Mouse (Mus musculus): Measurements from ENCODE around the gene Atp1a2. TPM values are rescaled to one million over a fixed set of nuclear protein-coding genes. Genes with fewer than 3 reads are reported as not detected.

Atp1a2 gene
- polyA plus RNA-seq, 1 experiment from 2014 or later, result 15.3 TPM

DNA sequence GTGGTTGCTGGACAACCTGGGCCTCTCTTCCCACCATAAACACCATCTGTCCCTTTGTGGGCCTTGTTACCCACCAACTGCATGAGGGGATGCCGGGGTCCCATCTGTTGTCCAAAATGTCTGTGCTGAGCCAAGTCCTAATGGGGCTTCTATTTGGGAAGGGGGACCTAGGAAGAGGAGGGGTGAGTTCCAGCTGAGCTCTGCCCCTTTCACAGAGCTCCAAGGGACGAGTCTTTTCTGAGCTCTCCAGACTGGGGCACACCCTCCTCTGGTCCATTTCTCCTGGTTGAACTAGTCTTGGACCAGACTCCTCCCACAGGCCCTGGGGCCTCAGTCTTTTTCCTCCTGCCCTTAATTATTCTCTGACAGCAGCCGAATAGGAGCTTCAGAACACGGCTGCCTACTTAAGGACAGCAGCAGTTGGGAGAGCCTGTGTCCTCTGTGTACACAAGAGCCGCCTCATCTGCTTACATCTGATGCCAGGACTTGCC is 22.1 kb upstream of the Atp1a2 start:
- TF ChIP-seq EP300 (IDR thresholded peaks at IDR 0.05) (no peak), CTCF (IDR thresholded peaks at IDR 0.05) (no peak)
- Histone ChIP-seq H3K27me3 (replicated peaks; ENCODE audit: insufficient read depth, low read length) (no peaks in the 10 kb centered on the region), H3K4me3 (ENCODE audit: low read depth, low read length) (no peak overlapping the region), H3K4me1 (ENCODE audit: insufficient read depth, low read depth, low read length) (no peaks in the 10 kb centered on the region), H3K36me3 (ENCODE audit: insufficient read depth, low read length) (no peaks in the 10 kb centered on the region), H3K27ac (ENCODE audit: low read length) (no peak overlapping the region), H3K9me3 (ENCODE audit: low read length) (no peaks in the 10 kb centered on the region), H3K9ac (replicated peaks; ENCODE audit: low read depth) (no peak overlapping the region), H3K4me2 (replicated peaks; ENCODE audit: low read depth, low read length) (no peak overlapping the region)
- no peak for DNase-seq (ENCODE audit: low spot score)
- 50% methylated on average over 5 of the region's 5 CpGs for WGBS
- no peak for ATAC-seq

- H3K4me1 ChIP-seq (ENCODE audit: insufficient read depth, low read depth, low read length), result no peaks in the 10 kb centered on the region
- no peak overlapping the region for H3K9ac ChIP-seq (replicated peaks; ENCODE audit: low read depth)
- no peak overlapping the region for H3K27ac ChIP-seq (ENCODE audit: low read length)
- H3K27me3 ChIP-seq (replicated peaks; ENCODE audit: insufficient read depth, low read length), result no peaks in the 10 kb centered on the region
- H3K4me3 ChIP-seq (ENCODE audit: low read depth, low read length), result no peak overlapping the region
- ATAC-seq (no peak), DNase-seq (ENCODE audit: low spot score) (no peak)
- 83% methylated on average over 7 of the region's 7 CpGs for WGBS
- no peak for TF ChIP-seq CTCF (IDR thresholded peaks at IDR 0.05)
- no peak for TF ChIP-seq EP300 (IDR thresholded peaks at IDR 0.05)
- no peaks in the 10 kb centered on the region for H3K36me3 ChIP-seq (ENCODE audit: insufficient read depth, low read length)
- H3K9me3 ChIP-seq (ENCODE audit: low read length), result no peaks in the 10 kb centered on the region
- no peak overlapping the region for H3K4me2 ChIP-seq (replicated peaks; ENCODE audit: low read depth, low read length)
Measured at GRCm38 (mm10) chr1:172319346-172319745, 21.5 kb upstream of the Atp1a2 start.

GRCm38 (mm10) chr1:172318424-172319035 is 20.7 kb upstream of the Atp1a2 start:
- 84% methylated on average over 19 of the region's 19 CpGs for WGBS

GRCm38 (mm10) chr1:172317946-172318345 is 20.1 kb upstream of the Atp1a2 start:
- Histone ChIP-seq H3K4me3 (ENCODE audit: low read depth, low read length) (no peak overlapping the region), H3K9ac (replicated peaks; ENCODE audit: low read depth) (no peak overlapping the region), H3K4me1 (ENCODE audit: insufficient read depth, low read depth, low read length) (0 out of 2 replicates have a peak, but pooled peaks cover under 1% of the 10 kb centered on the region), H3K27ac (ENCODE audit: low read length) (no peak overlapping the region), H3K4me2 (replicated peaks; ENCODE audit: low read depth, low read length) (no peak overlapping the region), H3K27me3 (replicated peaks; ENCODE audit: insufficient read depth, low read length) (no peaks in the 10 kb centered on the region), H3K36me3 (ENCODE audit: insufficient read depth, low read length) (no peaks in the 10 kb centered on the region), H3K9me3 (ENCODE audit: low read length) (no peaks in the 10 kb centered on the region)
- ATAC-seq, result no peak
- WGBS, result 82% methylated on average over 15 of the region's 15 CpGs
- no peak for TF ChIP-seq CTCF (IDR thresholded peaks at IDR 0.05)
- TF ChIP-seq EP300 (IDR thresholded peaks at IDR 0.05), result no peak
- no peak for DNase-seq (ENCODE audit: low spot score)

More at GRCm38 (mm10) chr1:172318424-172319035, 20.7 kb upstream of the Atp1a2 start:
- H3K4me2 ChIP-seq (replicated peaks; ENCODE audit: low read depth, low read length), result no peak overlapping the region
- H3K9ac ChIP-seq (replicated peaks; ENCODE audit: low read depth), result no peak overlapping the region
- DNase-seq (ENCODE audit: low spot score) (no peak), ATAC-seq (no peak)
- no peaks in the 10 kb centered on the region for H3K36me3 ChIP-seq (ENCODE audit: insufficient read depth, low read length)
- TF ChIP-seq EP300 (IDR thresholded peaks at IDR 0.05), result no peak
- no peak for TF ChIP-seq CTCF (IDR thresholded peaks at IDR 0.05)
- no peak overlapping the region for H3K4me3 ChIP-seq (ENCODE audit: low read depth, low read length)
- no peaks in the 10 kb centered on the region for H3K27me3 ChIP-seq (replicated peaks; ENCODE audit: insufficient read depth, low read length)
- no peak overlapping the region for H3K27ac ChIP-seq (ENCODE audit: low read length)
- no peaks in the 10 kb centered on the region for H3K9me3 ChIP-seq (ENCODE audit: low read length)
- H3K4me1 ChIP-seq (ENCODE audit: insufficient read depth, low read depth, low read length), result no peaks in the 10 kb centered on the region

GRCm38 (mm10) chr1:172317431-172317830 is 19.6 kb upstream of the Atp1a2 start:
- no peaks in the 10 kb centered on the region for H3K36me3 ChIP-seq (ENCODE audit: insufficient read depth, low read length)
- no peak overlapping the region for H3K9ac ChIP-seq (replicated peaks; ENCODE audit: low read depth)
- H3K27me3 ChIP-seq (replicated peaks; ENCODE audit: insufficient read depth, low read length), result no peaks in the 10 kb centered on the region
- WGBS, result 67% methylated on average over 18 of the region's 18 CpGs
- H3K9me3 ChIP-seq (ENCODE audit: low read length), result no peaks in the 10 kb centered on the region
- H3K4me2 ChIP-seq (replicated peaks; ENCODE audit: low read depth, low read length), result no peak overlapping the region
- no peak overlapping the region for H3K27ac ChIP-seq (ENCODE audit: low read length)
- ATAC-seq (no peak), DNase-seq (ENCODE audit: low spot score) (no peak)
- 0 out of 2 replicates have a peak, but pooled peaks cover 4% of the 10 kb centered on the region for H3K4me1 ChIP-seq (ENCODE audit: insufficient read depth, low read depth, low read length)
- TF ChIP-seq EP300 (IDR thresholded peaks at IDR 0.05) (no peak), CTCF (IDR thresholded peaks at IDR 0.05) (no peak)
- no peak overlapping the region for H3K4me3 ChIP-seq (ENCODE audit: low read depth, low read length)

DNA sequence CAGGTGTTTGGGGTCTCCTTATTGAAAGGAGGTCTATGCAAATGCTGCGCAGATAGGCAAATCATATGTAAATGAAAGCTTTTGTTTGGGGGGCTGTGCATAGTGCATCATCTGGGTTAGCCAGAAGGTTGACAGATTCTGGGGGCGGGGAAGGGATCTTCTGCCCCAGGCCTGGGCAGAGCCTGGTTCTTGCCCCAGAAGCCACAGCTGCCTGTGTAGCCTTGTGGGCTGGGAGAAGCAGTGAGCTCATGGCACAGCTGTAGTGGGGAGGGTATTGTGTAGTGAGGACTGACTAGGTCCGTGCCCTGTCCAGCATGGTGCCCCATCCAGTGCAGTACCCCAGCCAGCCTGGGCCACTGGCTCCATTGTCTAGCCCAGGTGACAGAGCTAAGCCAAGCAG is 17.0 kb upstream of the Atp1a2 start:
- Histone ChIP-seq H3K9me3 (ENCODE audit: low read length) (no peaks in the 10 kb centered on the region), H3K4me1 (ENCODE audit: insufficient read depth, low read depth, low read length) (peaks cover 4% of the 10 kb centered on the region; the same call in 1 of the 2 replicates), H3K4me2 (replicated peaks; ENCODE audit: low read depth, low read length) (no peak overlapping the region), H3K9ac (replicated peaks; ENCODE audit: low read depth) (no peak overlapping the region), H3K27ac (ENCODE audit: low read length) (no peak overlapping the region), H3K27me3 (replicated peaks; ENCODE audit: insufficient read depth, low read length) (no peaks in the 10 kb centered on the region), H3K4me3 (ENCODE audit: low read depth, low read length) (no peak overlapping the region), H3K36me3 (ENCODE audit: insufficient read depth, low read length) (no peaks in the 10 kb centered on the region)
- WGBS, result 90% methylated on average over 3 of the region's 3 CpGs
- ATAC-seq (no peak), DNase-seq (ENCODE audit: low spot score) (no peak)
- TF ChIP-seq CTCF (IDR thresholded peaks at IDR 0.05), result no peak
- TF ChIP-seq EP300 (IDR thresholded peaks at IDR 0.05), result no peak
